Mouse (Mus musculus) frontal cortex, adult 2 months (tissue): ENCODE data around the gene Magi2. TPM values are rescaled to one million over a fixed set of nuclear protein-coding genes. Genes with fewer than 3 reads are reported as not detected.
"Not testable (repeated sequence)": the region's sequence is repeated elsewhere in the genome, so short reads cannot be mapped to it uniquely, and the experiment has no call there.

Source experiments
- DNase-seq, 2 experiments: peaks; one replicate each; pipeline ENCODE4 v3.0.0; 2022; ENCODE audit warnings: low spot score in 1 of 2; ENCODE audit errors: extremely low spot score in 1 of 2
- polyA plus RNA-seq: library from polyadenylated mRNA; depleted of rRNA; stranded (reverse); fragments of >200 nt; gene quantifications from 2 replicates; pipeline ENCODE4 v1.2.3, GENCODE M21; 2012; rRNA removed

Gene Magi2
- 42.2 and 46.7 TPM in 2 replicates for polyA plus RNA-seq

DNA sequence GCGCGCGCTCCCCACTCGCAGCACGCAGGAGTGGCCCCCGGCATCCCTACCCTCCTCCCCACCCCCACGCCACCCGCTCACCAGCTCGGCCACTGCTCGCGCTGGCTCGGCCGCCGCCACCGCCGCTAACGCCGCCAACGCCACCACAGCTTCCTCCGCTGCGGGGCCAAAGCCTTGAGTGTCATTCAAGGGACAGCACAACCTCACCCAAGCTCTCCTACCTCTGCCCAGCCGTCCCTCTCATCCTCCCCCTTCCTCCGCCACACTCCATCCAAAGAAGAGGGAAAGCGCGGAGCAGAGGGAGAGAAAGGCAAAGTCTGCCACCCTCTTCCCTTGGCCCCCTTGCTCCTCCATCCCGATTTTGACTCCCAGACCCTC lies at the start of gene Magi2:
Gene Magi2 (plus strand): TSS at position 171 of the 378 bp plus-strand sequence.
- DNase-seq, result no peak

DNA sequence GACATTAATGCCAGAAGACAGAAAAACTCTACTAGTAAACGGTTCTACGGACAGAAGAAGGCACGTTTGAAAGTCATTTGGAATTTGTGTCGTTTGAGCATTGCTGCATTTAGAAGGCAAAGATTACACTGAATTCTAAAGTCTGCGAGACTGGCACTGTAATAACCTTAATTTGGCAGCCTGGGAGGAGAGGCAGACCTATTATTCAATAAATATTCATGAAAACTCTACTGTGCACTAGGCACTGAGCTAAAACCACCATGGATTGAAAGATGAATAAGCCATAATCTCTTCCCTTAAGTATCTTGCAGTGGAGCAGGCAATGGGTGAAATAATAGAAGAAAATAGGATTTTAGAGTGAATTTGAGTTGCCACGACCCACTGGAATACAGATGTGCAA lies 48.2 kb upstream of the Magi2 start:
- DNase-seq, result no peak

DNA sequence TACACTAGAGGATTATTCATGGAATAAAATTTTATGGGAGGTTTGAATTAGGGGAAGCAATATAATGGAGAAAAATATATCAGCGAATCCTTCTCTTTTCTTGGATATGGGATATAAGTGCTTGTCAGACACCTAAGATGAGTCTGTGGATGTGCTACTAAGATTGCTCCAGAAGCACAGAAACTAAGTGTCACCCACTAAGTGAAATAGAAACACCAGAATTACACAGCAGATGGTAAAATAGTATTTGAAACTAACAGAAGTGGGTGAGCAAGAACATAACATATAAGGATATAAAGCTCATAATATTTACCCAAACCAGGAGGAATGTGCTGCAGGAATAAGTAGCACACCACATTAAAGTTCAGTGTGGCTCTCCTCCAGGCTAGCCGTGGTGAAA lies 40.7 kb upstream of the Magi2 start:
- DNase-seq, result peak; percentile 3 to 24

DNA sequence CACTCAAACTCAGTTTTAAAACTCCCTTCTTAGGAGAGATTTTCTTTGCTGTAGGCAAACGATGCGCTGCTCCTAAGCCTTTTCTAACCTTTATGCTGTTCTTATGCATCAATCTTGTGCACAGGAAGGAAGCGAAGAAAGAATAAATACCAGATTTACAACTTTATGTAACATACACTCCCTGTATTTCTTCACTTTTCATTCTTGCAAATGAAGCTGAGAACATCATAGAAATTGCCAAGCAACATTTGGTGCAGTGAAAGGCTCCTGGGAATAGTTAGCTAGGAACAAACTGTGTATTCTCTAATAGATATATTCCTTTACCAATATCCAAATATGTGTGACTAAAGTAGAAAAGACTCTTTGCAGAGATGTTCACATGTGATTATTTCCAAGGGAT lies 15.2 kb upstream of the Magi2 start:
- DNase-seq, result no peak

DNA sequence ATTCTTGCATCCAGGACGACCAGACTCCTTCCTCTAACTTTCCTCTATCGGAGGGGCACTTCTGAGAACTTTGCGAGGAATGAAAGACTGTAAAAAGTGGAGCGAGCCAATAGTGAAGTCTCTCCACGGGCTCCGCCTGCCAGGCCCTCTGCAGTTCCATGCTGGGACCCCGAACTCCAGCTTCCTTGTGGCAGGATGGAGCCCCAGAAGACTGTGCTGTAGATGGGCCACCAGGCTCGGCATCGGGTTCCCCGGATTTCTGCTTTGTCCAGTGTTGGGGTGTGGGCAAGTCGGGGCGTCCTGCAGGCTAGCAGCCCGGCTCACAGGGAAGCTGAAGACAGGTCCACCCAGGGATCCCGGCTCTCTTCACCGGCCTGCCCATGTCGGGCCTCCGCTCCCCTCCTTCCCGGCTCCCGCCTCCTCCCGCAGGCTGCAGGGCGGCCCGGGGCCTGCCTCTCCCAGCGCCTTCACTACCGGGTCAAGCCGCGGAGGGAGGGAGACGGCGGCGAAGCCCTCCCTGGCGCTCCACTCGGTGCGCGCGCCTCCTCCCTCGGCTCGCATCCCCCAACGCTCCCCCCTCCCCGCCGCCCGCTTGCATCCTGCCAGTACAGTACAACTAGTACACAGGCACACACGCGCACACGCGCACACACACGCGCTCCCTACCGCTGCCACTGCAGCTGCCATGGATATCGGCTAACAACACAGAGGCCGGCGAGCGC lies 531 bp upstream of the Magi2 start:
- peak; percentile 47 to 80 for DNase-seq

DNA sequence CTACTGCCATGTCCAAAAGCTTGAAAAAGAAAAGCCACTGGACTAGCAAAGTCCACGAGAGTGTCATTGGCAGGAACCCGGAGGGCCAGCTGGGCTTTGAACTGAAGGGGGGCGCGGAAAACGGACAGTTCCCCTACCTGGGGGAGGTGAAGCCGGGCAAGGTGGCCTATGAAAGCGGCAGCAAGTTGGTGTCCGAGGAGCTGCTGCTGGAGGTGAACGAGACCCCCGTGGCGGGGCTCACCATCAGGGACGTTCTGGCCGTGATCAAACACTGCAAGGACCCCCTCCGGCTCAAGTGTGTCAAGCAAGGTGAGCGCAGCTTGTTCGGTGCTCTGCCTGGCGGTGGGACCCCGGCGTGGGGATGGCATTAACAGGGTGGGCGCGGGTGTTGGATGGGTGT lies 445 bp downstream of the Magi2 start:
- DNase-seq, result peak in 1 of 2 experiments; percentile 6

DNA sequence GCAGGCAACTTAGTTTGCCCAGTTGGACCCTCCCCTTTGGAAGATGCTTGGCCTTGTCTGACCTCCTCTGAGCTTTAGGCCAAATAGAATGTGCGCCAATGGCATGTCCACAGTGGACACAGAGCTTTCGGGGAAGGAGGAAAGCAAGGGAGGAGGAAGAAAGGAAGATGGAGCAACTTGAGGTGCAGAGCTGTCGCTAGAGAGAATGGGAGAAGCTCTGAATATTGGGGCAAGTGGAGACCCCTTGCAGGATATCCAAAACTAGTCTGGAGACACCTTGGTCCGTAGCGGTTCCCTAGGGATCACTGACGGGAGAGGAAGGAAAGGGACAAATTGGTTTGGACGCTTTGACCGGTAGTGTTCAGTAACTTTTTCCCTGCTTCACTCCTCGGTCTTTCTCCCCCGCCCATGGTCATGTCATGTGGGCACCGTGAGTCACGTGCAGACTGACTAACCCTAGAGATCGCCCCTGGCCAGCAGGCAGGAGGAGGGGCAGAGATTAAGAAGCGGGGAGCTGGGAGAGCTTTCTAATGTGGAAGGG lies 1.0 kb downstream of the Magi2 start:
- DNase-seq, result peak; percentile 27 to 60

DNA sequence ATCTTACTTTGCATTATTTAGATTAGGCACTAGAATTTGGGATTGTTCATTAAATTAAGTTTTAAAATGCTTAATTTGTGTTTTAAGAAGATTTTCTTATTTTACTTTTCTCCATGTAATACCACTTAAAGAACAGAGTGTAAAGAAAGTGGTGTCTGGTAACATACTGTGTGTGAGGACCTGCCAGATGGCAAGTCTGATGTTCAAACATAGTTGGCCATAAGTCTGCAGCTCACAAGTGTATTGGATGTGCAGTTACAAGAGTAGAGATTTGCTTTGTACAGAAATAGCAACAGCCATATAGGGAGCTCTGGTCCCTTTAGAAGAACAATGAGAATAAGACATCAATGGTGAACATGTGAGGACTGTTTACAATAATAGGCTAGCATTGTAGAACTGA lies 15.0 kb downstream of the Magi2 start:
- peak; percentile 22 to 35 for DNase-seq

DNA sequence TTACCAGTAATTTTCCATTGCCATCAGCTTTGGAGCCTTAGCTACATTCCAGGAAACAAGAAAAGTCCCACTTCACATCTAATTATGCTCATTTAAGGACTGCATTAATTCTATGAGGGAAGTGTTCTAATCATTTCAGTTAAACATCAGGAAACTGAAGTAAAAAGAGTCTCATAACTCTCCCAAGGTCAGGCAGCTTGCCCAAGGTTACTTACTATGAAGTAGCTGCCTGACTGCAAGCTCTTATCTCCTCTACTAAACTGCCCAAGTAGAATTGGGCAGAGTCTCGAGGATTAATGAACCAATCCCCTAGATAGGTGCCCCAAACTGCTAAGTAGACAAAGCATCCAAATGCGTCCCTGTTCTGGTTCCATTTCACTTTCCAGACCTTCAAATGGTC lies 19.6 kb downstream of the Magi2 start:
- no peak for DNase-seq

DNA sequence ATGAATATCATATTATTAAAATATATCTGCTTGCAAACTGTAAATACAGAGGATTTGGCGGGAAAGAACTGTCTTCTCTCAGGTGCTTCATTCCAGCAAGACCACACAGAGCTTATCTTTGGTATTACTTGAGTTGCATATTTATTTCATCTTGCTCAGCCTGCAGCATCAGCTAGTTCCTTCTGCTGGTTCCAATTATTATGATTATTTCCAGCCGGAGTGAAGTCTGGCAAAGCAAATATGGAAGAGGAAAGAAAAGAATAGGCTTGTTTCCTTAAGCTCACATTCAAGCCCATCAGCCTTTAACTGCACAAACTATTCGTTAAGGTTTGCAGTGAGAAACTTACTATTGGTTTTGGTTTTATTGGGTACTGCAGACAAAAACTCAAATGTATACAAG lies 20.4 kb downstream of the Magi2 start:
- DNase-seq, result no peak

DNA sequence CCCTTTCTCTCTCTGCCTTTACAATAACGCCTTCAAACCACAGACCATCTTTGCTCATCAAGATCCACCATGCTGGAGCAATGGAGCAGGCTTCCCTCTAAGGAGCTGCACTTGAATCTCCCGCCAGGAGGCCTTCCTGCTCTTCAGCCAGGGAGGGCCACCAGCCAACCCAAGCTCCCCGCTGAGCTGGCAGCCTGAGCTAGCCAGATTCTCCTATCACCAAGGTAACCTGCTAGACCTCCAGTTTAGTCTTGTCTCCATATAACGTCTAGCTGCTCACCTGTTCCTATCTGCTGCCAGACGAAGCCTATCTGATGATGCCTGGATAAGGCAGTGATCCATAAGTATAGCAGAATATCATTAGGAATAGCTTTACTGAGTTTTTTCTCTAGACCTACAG lies 36.0 kb downstream of the Magi2 start:
- no peak for DNase-seq

DNA sequence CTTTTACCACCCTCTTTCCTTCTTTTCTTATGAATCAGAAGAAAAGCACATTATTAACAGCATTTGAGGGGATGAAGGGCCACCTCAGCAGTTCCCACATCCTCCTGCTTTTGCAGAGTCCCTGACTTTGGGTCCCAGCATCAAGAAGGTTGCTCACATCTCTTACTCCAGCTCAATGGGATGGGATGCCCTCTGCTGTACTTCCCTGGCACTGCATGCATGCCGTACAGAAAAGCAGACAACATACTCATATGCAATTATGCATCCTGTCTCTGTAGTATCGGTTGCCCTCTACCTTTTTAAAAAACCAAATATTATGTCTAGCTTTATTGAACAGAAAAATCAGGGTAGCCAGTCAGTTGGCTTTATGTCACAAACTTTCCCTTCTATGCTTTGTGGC lies 37.8 kb downstream of the Magi2 start:
- peak in 1 of 2 experiments; percentile 8 for DNase-seq

DNA sequence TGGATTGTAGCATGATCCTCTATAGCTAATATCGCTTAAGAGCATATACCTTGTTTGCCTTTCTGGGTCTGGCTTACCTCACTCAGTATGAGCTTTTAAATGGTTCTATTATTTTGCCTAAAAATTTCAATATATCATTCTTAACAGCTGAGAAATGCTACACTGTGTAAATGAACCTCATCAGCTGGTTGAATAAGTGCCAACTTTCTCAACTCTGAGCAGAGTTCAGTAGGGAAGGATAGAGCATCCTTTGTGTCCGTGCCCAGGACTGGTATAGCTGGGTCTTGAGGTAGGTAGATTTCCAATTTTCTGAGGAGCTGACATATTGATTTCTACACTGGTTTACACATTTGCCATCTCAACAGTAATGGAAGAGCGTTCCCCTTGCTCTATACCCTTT lies 65.7 kb downstream of the Magi2 start:
- no peak for DNase-seq

DNA sequence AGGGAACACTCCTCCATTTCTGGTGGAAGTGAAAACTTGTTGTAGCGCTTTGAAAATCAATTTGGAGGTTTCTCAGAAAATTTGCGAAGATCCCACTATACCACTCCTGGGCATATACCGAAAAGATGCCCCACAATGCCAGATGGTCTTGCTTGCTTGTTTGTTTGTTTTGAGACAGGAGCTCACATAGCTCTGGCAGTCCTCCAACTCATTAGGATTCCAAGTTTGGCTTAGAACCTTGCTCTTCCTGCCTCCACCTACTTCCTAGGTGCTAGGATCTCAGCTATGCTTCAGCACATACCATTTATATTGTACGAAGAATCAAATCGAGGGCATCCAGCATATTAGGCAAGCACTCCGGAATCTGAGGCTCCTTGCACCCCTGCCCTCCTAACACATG lies 79.8 kb downstream of the Magi2 start:
- DNase-seq, result no peak

DNA sequence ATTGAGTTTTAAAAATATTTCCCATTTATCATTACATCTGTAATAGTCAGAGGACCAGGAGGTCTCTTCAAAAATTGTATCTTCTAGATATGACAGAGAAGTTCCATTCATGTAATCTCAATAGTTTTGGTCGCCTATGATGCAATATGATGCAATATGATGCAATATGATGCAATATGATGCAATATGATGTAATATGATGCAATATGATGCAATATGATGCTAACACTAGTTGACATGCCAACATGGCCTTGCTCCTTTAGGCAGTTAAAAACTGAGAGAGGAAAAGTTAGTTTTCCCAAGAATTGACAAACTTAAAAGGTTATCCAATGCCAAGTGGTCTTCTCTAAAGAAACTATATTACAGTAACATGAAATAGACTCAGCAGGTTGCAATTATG lies 83.0 kb downstream of the Magi2 start:
- DNase-seq, result no peak

DNA sequence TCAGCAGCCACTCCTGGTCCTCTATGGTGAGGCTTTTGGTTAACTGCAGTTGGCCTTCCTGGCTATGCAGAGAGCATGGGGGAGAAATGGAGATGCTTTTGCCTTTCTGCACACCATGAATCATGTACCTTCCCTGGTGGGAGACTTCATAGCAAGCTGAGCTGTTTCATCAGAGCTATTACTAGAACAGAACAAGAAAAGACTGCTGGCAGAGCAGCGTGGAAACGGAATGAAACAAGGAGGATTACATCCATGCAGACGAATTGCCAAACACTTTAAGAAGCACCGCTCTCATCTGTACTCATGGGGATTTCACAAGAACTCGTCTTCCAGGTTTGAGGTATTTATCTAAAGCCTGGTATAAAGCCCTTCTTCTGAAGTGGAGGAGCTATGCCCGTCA lies 95.7 kb downstream of the Magi2 start:
- DNase-seq, result peak in 1 of 2 experiments; percentile 5

DNA sequence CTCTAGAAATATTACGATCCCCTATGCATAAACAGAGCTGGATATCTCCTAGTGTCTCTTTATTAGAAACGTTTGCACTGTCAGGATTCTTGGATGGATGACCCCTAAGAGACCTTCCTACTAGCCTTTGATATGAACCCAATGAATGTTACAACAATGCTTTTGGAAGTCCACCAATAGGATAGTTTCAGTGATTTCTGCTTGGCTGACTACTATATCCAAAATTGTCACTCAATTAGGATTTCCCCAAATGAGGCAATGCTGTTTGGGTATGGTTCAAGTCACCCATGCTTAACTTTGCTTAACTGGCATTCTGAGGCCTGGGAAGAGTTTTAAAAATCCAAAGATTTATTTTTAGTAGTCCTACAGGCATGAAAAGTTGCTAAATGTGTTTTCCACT lies 110.7 kb downstream of the Magi2 start:
- no peak for DNase-seq

DNA sequence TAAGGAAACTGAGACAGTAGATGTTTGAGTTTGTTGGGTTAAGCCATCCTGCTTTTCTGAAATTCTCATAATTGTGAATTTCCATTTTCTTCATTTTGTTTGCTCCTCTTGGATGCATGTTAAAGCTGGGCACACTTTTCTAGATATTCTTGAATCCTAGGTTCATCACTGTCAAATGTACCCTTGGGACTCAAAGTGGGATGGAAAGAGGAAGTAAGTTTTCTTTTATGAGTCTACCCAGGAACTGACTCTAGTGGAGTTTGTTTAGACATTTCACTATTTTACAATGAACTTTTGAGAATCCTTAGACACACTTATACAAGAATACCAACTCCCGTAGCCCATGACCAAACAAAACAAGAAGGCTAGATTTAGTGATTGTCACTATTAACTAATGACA lies 141.3 kb downstream of the Magi2 start:
- no peak for DNase-seq

DNA sequence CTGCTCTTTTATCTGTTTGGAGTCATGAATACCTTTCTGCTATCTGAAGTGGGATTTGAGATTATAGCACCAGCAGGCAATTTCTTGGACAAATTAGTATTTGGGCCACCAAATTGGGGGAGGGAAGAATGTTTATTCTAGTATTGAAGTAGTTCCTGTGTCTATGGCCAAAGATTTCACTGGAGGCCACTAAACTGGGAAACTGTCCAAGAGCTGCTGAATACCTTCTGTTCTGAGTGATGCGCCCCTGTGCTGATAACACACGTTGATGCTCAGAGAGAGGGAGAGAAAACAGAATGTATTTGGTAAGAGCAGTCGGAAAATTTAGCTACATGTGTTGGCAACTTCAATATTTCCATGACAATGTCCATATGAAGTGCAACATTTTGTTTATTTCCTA lies 169.0 kb downstream of the Magi2 start:
- DNase-seq, result no peak

DNA sequence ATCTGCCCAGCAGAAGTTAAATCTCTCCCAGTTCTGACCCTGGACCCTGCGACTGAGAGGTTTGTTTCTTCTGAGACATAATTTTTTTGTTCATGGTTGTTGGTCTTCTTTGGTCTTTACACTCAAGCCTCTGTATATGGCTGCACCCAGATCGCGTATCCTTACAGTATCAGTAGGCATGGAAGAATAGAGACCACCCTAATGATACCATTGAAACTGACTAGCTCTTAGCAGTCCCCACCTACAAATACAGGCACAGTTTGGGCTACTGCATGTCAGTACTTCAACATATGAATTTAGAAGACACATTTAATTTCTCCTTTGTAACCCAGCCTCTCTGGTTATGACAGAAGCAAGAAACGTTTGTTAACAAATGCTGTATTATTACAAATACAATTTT lies 173.5 kb downstream of the Magi2 start:
- DNase-seq, result no peak

DNA sequence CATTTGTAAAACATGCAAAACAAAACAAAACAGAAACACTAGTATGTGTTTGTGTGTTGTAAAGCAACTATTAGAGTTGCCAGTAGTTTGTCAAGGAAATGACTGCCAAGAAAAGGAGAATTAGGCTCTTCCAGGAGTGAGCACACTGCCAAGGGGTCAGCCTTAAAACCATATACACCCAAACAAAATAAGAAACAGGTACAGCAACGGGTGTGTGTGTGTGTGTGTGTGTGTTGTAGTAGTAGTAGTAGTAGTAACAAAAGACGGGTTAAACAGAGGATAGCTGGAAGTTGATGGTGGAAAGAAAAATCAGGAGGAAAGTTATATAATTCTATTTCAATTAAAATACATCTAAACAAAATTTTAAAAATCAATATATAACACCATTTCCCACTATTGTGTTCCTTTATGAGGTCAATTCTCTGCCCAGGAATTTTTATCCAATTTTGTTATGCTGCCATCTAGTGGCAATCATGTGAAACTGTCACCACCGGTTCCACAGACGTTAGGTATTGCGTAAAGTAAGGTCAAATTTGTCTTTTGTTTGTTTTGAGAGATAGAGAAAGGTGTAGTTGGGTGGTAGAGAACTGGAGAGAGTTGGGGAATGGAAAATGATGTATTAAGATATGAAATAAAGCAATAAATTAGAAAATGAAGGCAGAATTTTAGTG lies 174.0 kb downstream of the Magi2 start:
- peak in 1 of 2 experiments; percentile 67 for DNase-seq

DNA sequence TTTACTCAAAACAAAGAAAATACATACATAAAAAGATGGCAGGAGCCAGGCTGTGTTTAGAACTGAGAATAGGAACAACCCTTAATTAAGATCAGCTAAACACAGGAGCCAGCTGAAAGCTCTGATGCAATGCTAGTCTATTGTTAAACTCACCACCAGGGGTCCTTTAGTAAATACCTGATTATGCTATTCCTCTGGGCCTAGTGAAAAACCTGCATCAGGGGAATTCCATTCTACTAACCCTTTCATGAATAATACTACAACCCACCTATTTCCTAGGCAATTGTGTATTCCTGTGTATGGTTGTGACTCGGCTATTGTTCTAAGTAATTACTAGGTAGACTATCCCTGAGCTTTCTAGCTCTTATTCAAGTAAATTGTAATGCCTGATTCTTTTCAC lies 177.4 kb downstream of the Magi2 start:
- DNase-seq, result not testable (repeated sequence)
